Mouse (Mus musculus) lung, embryonic 15.5 days (tissue): ENCODE data around the gene Bend4. TPM values are rescaled to one million over a fixed set of nuclear protein-coding genes. Genes with fewer than 3 reads are reported as not detected.

Source experiments
- ATAC-seq: fragments of 200-750 bp; cut with Nextera tagmentation; 2 replicates; pipeline ENCODE4 v1.8.0; 2017; ENCODE audit warnings: moderate number of reproducible peaks, borderline replicate concordance; ENCODE audit not compliant: low FRiP score, low TSS enrichment; ENCODE audit errors: extremely low read depth
- H3K27ac ChIP-seq: fragments of 300-500 bp; sonication (generic); 2 replicates; pipeline ENCODE4 v1.5.1; 2015; ENCODE audit warnings: moderate library complexity, mild to moderate bottlenecking, inconsistent platforms
- H3K27me3 ChIP-seq: fragments of 300-500 bp; sonication (generic); 2 replicates; pipeline ENCODE4 v1.6.1; 2015; ENCODE audit warnings: inconsistent platforms
- H3K36me3 ChIP-seq: fragments of 300-500 bp; sonication (generic); 2 replicates; pipeline ENCODE4 v1.6.1; 2015; ENCODE audit warnings: inconsistent platforms
- H3K4me1 ChIP-seq: fragments of 300-500 bp; sonication (generic); 2 replicates; pipeline ENCODE4 v1.6.1; 2015; ENCODE audit warnings: inconsistent platforms
- H3K4me2 ChIP-seq: fragments of 300-500 bp; sonication (generic); 2 replicates; pipeline ENCODE4 v1.6.1; 2015; ENCODE audit warnings: inconsistent platforms, mild to moderate bottlenecking, moderate library complexity
- H3K4me3 ChIP-seq: fragments of 300-500 bp; sonication (generic); 2 replicates; pipeline ENCODE4 v1.5.1; 2015; ENCODE audit warnings: mild to moderate bottlenecking, inconsistent platforms
- H3K9ac ChIP-seq: fragments of 300-500 bp; sonication (generic); 2 replicates; pipeline ENCODE4 v1.6.1; 2015; ENCODE audit warnings: inconsistent platforms
- H3K9me3 ChIP-seq: fragments of 300-500 bp; sonication (generic); 2 replicates; pipeline ENCODE4 v1.6.1; 2016; ENCODE audit warnings: inconsistent platforms
- WGBS: fragments of 180-500 bp; shearing (Covaris S2); methylation state at CpG from one replicate; pipeline ENCODE4 v1.1.7; 2015; 5-methylcytosine and 5-hydroxymethylcytosine counted together
- polyA plus RNA-seq: library from polyadenylated mRNA; unstranded; fragments of >200 nt; fragmentation: Nextera tagmentation; extraction: Ambion mirVana; gene quantifications from 2 replicates; pipeline ENCODE4 v1.2.1, GENCODE M21; 2015

Gene Bend4
- polyA plus RNA-seq, 1 experiment from 2014 or later: 7.4 TPM

- Histone ChIP-seq H3K9ac (no peak overlapping the region), H3K27ac (peak overlapping the region; percentile 35; the same call in 1 of the 2 replicates), H3K4me2 (peak overlapping the region; percentile 2; the same call in 1 of the 2 replicates), H3K9me3 (no peaks in the 10 kb centered on the region), H3K27me3 (no peaks in the 10 kb centered on the region), H3K4me3 (no peak overlapping the region), H3K36me3 (no peaks in the 10 kb centered on the region), H3K4me1 (peaks cover 21% of the 10 kb centered on the region)
- ATAC-seq: peak; percentile 69; the same call in 1 of the 2 replicates
- 11% methylated on average over 4 of the region's 4 CpGs for WGBS
Measured at GRCm38 (mm10) chr5:67410426-67410825, 17.7 kb downstream of the Bend4 start.

- 75% methylated on average over 6 of the region's 6 CpGs for WGBS
- Histone ChIP-seq H3K4me1 (peaks cover 21% of the 10 kb centered on the region), H3K9ac (no peak overlapping the region), H3K27me3 (no peaks in the 10 kb centered on the region), H3K36me3 (no peaks in the 10 kb centered on the region; the same call in 1 of the 2 replicates), H3K27ac (no peak overlapping the region), H3K9me3 (no peaks in the 10 kb centered on the region), H3K4me3 (no peak overlapping the region), H3K4me2 (no peak overlapping the region)
- no peak for ATAC-seq
Measured at GRCm38 (mm10) chr5:67408391-67408790, 19.7 kb downstream of the Bend4 start.

GRCm38 (mm10) chr5:67404919-67405318 lies 23.2 kb downstream of the Bend4 start:
- Histone ChIP-seq H3K9me3 (no peaks in the 10 kb centered on the region), H3K27me3 (no peaks in the 10 kb centered on the region), H3K27ac (no peak overlapping the region), H3K36me3 (no peaks in the 10 kb centered on the region; the same call in 1 of the 2 replicates), H3K4me3 (no peak overlapping the region), H3K4me1 (peaks cover 10% of the 10 kb centered on the region), H3K9ac (no peak overlapping the region), H3K4me2 (no peak overlapping the region)
- ATAC-seq: no peak
- 64% methylated on average over 9 of the region's 9 CpGs for WGBS

GRCm38 (mm10) chr5:67404380-67404779 lies 23.7 kb downstream of the Bend4 start:
- WGBS: 40% methylated on average over 7 of the region's 7 CpGs

GRCm38 (mm10) chr5:67401612-67402011 lies 26.5 kb downstream of the Bend4 start:
- Histone ChIP-seq H3K9ac (no peak overlapping the region), H3K4me1 (no peaks in the 10 kb centered on the region), H3K9me3 (no peaks in the 10 kb centered on the region), H3K4me2 (no peak overlapping the region), H3K27ac (no peak overlapping the region), H3K4me3 (no peak overlapping the region), H3K36me3 (no peaks in the 10 kb centered on the region; the same call in none of the 2 replicates), H3K27me3 (no peaks in the 10 kb centered on the region)
- WGBS: 66% methylated on average over 9 of the region's 9 CpGs
- no peak for ATAC-seq

More at GRCm38 (mm10) chr5:67404380-67404779, 23.7 kb downstream of the Bend4 start:
- H3K27me3 ChIP-seq: no peaks in the 10 kb centered on the region
- H3K9ac ChIP-seq: no peak overlapping the region
- peaks cover 5% of the 10 kb centered on the region for H3K4me1 ChIP-seq
- H3K36me3 ChIP-seq: no peaks in the 10 kb centered on the region; the same call in 1 of the 2 replicates
- H3K4me3 ChIP-seq: no peak overlapping the region
- no peaks in the 10 kb centered on the region for H3K9me3 ChIP-seq
- H3K4me2 ChIP-seq: no peak overlapping the region
- no peak for ATAC-seq
- H3K27ac ChIP-seq: no peak overlapping the region

- no peak overlapping the region for H3K27ac ChIP-seq
- no peak for ATAC-seq
Measured at GRCm38 (mm10) chr5:67400608-67401480, 27.3 kb downstream of the Bend4 start.

GRCm38 (mm10) chr5:67399876-67400607 lies 28.1 kb downstream of the Bend4 start:
- no peaks in the 10 kb centered on the region for H3K9me3 ChIP-seq
- no peak overlapping the region for H3K4me2 ChIP-seq
- H3K27me3 ChIP-seq: no peaks in the 10 kb centered on the region
- H3K4me3 ChIP-seq: no peak overlapping the region
- no peaks in the 10 kb centered on the region; the same call in none of the 2 replicates for H3K36me3 ChIP-seq
- WGBS: 84% methylated on average over 28 of the region's 28 CpGs
- H3K9ac ChIP-seq: no peak overlapping the region
- no peak overlapping the region for H3K27ac ChIP-seq
- no peaks in the 10 kb centered on the region for H3K4me1 ChIP-seq
- no peak for ATAC-seq

More at GRCm38 (mm10) chr5:67400608-67401480, 27.3 kb downstream of the Bend4 start:
- H3K4me3 ChIP-seq: no peak overlapping the region
- H3K9ac ChIP-seq: no peak overlapping the region
- H3K4me2 ChIP-seq: no peak overlapping the region
- H3K27me3 ChIP-seq: no peaks in the 10 kb centered on the region
- H3K9me3 ChIP-seq: no peaks in the 10 kb centered on the region
- H3K36me3 ChIP-seq: no peaks in the 10 kb centered on the region; the same call in none of the 2 replicates
- no peaks in the 10 kb centered on the region for H3K4me1 ChIP-seq
- WGBS: 76% methylated on average over 12 of the region's 12 CpGs

- ATAC-seq: no peak
- H3K27ac ChIP-seq: no peak overlapping the region
- H3K4me1 ChIP-seq: no peaks in the 10 kb centered on the region
- no peak overlapping the region for H3K4me2 ChIP-seq
- H3K4me3 ChIP-seq: no peak overlapping the region
- no peaks in the 10 kb centered on the region for H3K27me3 ChIP-seq
- H3K9me3 ChIP-seq: no peaks in the 10 kb centered on the region
- 82% methylated on average over 14 of the region's 14 CpGs for WGBS
- H3K36me3 ChIP-seq: no peaks in the 10 kb centered on the region; the same call in 1 of the 2 replicates
- no peak overlapping the region for H3K9ac ChIP-seq
Measured at GRCm38 (mm10) chr5:67397186-67397585, 30.9 kb downstream of the Bend4 start.

GRCm38 (mm10) chr5:67395211-67395851 lies 32.8 kb downstream of the Bend4 start:
- H3K27ac ChIP-seq: no peak overlapping the region
- H3K4me3 ChIP-seq: no peak overlapping the region
- H3K9ac ChIP-seq: no peak overlapping the region
- WGBS: 70% methylated on average over 11 of the region's 11 CpGs
- no peaks in the 10 kb centered on the region for H3K27me3 ChIP-seq
- ATAC-seq: no peak
- H3K36me3 ChIP-seq: no peaks in the 10 kb centered on the region; the same call in 1 of the 2 replicates
- H3K4me2 ChIP-seq: no peak overlapping the region
- no peaks in the 10 kb centered on the region for H3K4me1 ChIP-seq
- no peaks in the 10 kb centered on the region for H3K9me3 ChIP-seq

GRCm38 (mm10) chr5:67393951-67394350 lies 34.2 kb downstream of the Bend4 start:
- H3K9ac ChIP-seq: no peak overlapping the region
- 66% methylated on average over 6 of the region's 6 CpGs for WGBS
- no peaks in the 10 kb centered on the region for H3K4me1 ChIP-seq
- no peak overlapping the region for H3K27ac ChIP-seq
- no peak overlapping the region for H3K4me2 ChIP-seq
- no peaks in the 10 kb centered on the region for H3K9me3 ChIP-seq
- H3K36me3 ChIP-seq: no peaks in the 10 kb centered on the region; the same call in 1 of the 2 replicates
- ATAC-seq: no peak
- no peaks in the 10 kb centered on the region for H3K27me3 ChIP-seq
- H3K4me3 ChIP-seq: no peak overlapping the region

GRCm38 (mm10) chr5:67382556-67382955 lies 45.6 kb downstream of the Bend4 start:
- Histone ChIP-seq H3K9me3 (no peaks in the 10 kb centered on the region), H3K27me3 (no peaks in the 10 kb centered on the region), H3K4me2 (no peak overlapping the region), H3K4me1 (no peaks in the 10 kb centered on the region), H3K4me3 (no peak overlapping the region), H3K9ac (no peak overlapping the region), H3K27ac (no peak overlapping the region), H3K36me3 (no peaks in the 10 kb centered on the region)
- ATAC-seq: no peak
- WGBS: 82% methylated on average over 7 of the region's 7 CpGs
